Mouse (Mus musculus) frontal cortex, adult (tissue): ENCODE results near the gene Scnn1b.

Experiments used
- ATAC-seq: cut with Nextera tagmentation; 2 replicates; pipeline ENCODE4 v1.9.2; 2017; ENCODE audit warnings: mild to moderate bottlenecking, moderate library complexity, mixed read lengths; ENCODE audit not compliant: low TSS enrichment

Gene Scnn1b

DNA sequence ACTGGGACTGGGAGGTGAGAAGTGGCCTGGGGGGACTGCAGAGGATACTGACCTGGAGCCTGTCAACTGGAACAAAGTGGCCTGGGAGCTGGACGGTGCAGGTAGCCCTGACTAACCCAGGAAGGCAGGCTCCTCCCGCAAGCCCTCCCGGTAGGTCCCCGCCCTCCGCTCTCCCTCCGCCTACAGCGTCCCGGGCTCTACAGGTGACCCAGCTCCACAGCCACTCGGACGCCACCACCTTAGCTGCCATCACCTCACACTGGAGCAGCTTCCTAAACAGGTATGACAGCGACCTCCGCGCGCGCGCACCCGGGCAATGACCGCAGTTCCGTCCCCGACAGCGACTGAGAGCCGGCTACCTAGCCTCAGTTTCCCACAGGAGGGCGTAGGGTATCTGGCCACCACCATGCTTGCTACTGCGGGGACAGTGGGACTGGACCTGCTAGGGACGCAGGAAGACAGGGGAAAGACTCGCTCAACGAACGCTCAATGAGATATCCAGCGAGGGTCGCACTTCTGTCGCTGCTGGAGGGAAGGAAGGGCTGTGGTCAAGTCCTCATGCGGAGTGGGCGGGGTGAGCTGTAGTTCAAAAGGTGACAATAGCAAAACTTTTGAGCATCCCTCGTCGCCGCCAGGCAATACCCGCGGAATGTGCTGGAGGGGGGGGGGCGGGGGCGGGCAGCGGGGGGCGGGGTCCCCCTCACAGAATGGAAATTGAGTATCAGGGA lies at the start of gene Scnn1b:
TSS of gene Scnn1b (plus strand) at position 181 of the 728 bp plus-strand sequence.
- no peak for ATAC-seq

DNA sequence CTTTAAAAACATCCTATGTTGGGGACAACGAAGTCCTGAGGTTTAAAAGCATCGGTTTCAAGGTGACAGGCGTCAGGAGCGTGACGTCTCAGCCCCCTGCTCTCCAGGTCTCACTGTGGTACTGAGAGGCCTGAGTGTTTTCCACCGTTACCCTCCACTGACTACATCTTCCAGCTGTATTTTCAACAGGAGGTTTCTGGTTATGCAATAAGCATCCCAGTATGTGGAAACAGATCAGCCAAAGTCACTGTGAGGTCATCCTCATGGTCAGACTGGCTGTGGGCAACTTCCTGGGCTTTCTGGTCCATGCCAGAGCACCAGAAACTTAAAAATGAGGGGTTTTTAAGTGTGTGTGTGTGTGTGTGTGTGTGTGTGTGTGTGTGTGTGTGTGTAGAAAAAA lies 43.2 kb upstream of the Scnn1b start:
- ATAC-seq = no peak

DNA sequence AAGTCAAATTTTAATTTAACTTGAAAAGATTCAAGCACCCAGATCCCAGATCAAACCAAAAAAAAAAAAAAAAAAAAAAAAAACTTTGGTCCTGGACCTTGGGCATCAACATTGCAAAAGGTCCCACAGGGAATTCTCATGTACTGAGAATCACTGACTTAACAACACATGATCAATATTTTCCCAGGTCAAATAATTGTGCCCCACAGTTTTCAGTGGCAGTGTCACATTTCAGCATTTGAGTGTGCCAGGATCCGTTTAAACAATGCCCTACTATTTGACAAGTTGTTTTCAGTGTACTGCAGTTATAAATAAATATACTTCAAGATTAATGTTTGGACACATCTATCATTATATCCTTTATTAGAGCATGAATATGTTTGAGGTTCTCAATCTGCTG lies 36.4 kb upstream of the Scnn1b start:
- no peak for ATAC-seq

DNA sequence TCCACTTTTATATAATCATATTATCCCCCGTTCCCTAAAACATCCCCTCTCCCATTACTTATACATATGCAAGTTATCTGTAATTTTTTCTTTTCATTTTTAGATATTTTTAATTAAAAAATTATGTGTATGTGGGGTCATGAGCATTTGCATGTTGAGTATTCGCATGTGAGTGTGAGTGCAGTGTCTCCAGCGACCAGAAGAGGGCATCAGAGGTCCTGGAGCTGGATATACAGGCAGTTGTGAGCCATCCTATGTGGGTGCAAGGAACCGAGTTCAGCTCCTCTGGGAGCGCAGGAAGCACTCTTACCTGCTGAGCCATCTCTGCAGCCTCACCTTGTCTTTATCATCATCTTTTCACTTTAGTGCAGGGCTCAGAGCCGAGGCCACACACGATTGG lies 29.4 kb upstream of the Scnn1b start:
- no peak for ATAC-seq

DNA sequence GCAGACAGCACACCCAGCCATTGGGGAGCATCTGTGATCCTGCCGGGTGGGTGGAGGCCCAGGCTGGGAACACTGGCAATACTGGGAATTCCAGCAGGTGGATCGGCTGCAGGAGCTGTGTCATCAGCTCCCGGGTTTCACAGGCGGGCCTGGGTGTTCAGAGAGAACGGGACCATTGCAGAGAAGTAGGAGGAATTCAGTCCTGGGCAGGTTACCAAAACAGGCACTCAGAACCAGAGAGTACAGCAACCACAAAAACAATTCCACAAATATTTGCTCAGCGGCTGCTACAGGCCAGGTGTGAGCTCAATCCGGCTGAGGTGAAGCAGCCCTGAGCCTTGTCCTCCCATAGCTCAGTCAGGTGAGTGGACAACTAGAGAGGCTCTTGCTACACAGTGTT lies 28.0 kb upstream of the Scnn1b start:
- ATAC-seq = peak; percentile 74; the same call in 1 of the 2 replicates

DNA sequence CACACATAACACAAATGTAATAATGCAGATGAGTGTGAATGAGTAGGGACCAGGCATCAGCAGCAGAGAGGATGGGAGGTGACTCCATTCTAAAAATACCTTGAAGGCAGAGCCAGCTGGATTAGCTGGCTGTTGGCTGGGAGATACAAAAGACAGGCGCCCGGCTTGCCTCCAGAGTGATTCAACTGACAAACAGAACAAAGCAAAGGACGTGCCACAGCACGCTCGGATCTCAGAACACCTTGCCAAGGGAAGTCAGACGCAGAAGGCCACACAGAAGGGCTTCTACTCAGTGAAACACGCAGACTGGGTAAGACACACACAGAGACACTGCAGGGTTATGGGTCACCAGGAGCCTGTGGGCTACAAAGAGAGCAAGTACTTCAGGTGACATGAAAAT lies 24.0 kb upstream of the Scnn1b start:
- peak; percentile 62 for ATAC-seq

DNA sequence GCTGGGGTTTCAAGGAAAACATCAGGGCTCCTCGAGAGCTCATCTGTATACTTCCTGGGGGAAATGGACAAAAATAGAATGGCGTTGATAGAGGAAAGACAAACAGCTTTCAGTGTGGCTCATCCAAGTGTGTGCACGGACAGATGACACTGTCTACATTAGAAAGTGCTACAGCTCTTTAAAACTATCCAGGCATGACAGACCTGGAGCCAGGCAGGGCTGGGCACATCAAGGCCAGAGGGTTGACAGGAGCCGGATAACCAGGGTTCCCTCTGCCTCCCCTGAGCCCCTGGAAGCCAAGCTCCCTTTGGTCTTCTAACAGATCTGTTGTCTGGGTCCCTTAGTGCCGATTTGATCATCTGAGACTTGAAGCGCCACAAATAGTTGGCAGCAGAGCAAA lies 22.6 kb upstream of the Scnn1b start:
- no peak for ATAC-seq

DNA sequence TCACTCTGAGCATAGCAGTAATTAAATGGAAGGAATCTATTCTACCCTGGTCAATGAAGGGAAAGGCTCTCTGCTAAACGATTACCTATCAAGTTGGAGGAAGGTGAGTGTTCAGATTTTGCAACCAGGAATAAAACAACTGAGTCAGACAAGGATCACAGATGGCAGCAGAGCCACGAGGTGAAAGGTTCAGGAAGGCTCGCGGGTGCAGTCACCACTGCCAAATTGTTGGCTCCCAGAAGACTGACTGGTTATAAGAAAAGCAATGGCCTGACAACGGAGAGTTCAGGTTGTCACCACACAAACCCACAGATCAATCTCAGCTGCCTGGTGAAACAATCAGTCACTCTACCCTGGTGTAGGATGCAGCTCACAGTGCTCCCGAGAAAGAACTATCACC lies 18.9 kb upstream of the Scnn1b start:
- no peak for ATAC-seq

DNA sequence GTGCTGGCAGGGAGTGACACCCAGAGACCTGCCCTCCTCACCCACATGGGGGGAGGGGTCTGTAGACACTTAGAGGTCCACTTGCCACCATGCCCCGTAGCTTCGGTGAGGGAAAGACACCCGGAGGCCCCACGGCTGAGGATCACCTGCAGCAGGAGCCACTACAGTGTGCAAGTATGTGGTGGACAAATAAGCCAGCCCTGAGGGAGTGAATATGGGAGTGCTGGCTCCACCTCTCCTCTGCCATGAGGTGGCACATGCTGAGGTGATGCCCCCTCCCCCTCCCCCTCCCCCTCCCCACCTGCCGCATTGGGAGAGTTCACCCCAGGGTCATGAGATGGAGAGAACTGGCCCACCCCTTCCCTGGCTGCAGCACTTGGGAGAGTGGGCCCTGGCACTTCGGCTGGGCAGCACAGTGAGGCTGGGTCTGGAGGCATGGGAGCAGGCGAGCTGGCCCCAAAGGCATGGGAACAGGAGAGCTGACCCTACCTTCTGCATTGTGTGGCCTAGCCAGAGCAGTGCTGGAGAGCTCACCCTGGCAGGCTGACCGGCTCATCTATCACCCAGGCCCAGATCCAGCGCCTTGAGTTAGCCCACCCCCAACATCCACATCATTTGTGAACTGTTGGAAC lies 16.2 kb upstream of the Scnn1b start:
- ATAC-seq = no peak

DNA sequence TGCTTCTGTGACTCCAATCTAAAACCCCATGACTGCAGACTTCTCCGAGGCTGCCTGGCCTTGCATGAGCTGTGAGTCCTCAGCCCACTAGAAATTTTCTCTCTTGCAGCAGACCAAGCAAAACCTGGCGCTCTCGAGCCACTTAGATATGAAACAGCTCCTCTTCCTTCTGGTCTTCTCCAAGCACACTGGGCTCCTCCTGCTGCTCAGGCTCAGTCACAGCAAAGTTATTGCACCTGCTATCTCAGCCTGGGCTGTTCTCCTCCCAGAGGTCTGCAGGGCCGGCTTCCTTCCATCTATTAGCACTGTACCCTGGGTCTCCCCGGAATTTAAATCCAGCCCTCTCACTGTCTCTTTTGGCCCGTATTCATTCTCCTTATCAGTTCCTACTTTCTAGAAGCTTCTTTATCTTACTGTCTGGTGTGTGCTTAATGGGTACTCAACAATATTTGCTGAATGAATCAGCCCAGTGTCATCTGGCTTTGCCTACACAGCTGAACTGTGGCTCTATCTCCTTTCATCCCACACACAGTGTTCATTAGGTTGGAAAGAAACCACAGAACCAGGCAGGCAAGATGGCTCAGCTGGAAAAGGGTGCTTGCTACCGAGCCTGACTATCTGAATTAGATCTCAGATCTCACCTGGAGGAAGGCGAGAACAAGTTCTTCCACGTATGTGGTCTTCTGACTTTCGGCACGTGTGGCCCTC lies 7.5 kb upstream of the Scnn1b start:
- ATAC-seq = no peak

DNA sequence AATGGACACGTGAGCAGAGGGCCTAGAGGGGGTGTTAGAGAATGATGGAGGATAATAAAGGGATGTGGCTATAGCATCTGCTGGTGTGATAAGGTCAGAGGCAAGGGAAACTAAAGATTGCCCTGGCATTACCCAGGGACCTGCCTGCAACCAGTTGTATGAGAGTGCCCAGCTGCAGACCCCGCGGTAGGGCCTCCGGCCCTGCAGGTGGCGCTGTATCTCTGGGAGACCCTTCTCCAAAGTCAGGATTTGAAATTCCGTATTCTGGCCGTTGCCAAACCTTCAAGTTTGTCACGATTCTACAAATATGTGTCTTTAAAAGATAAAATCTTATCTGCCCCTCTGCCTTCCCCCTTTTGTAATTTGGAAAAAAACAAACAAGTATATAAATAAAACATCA lies 5.9 kb upstream of the Scnn1b start:
- no peak for ATAC-seq

DNA sequence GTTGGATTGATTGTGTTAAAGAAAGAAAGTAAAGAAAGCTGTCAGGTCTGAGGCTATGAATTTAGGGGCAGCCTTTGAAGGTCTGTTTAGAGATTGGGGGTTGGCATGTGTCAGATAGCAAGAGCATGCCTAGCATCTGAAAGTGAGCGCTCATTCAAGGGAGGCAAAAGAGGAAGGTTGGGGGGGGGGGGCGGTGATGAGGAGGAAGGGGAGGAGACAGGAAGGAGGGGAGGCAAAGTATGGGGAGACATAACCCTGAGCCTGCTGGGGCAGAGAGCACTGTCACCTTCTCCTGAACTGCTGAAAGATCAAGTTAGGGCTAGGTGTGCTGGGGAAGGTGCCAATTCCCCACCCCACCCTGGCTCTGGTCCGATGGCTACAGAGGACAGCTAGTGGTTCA lies 6.8 kb downstream of the Scnn1b start:
- no peak for ATAC-seq

DNA sequence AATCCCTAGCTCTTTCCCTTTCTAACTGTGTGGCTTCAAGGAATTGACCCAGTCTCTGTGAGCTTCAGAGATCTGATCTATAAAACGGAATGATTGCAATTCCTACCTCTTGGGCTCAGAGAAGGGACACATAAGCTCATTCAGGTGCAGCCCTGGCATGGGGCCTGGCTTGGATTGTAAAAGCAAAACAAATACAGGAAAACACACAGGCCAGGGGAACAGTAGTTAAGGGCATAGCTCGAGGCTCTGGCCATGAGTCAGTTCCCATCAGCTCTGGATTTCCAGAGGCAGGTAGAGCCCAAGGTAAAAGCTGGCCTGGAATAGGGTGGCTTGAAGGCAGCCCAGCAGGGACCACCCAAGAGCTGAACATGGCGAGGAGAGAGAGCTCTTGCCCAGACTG lies 9.2 kb downstream of the Scnn1b start:
- ATAC-seq = no peak

DNA sequence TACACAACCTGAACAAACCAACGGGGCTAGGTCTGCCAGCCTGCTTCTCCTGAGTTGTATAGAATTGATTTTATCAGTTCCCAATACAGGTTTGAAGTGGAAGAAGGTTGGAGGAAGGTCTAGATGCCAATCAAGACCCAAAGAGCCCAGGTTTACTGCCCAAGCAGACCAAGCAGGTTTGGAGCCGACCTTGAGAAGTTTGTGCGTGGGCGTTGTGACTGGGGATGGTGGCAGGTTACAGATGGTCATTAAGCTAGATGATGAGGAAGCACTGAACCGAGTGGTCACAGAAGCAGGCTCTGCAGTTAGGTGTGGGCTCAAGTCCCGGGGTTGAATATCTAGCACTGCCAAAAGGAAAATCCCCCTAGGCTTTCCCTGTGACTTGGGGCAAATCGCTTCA lies 9.9 kb downstream of the Scnn1b start:
- no peak for ATAC-seq

DNA sequence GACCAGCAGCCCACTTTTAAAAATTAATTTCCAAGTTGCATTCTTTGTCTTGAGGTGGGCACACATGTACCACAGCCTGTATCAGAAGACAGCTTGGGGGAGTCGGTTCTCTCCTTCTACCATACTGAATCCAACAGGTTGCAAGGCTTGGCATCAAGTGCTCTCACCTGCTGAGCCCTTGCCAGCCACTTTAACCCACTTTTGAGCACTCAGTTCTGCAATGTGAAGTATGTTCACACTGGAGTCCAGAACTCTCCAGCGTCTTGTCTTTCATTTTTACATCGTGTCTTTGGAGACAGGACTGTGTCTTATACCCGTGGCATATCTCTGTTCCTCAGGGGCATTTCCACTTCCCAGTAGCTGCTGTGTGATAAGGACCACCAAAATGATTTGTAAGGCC lies 15.4 kb downstream of the Scnn1b start:
- ATAC-seq = no peak

DNA sequence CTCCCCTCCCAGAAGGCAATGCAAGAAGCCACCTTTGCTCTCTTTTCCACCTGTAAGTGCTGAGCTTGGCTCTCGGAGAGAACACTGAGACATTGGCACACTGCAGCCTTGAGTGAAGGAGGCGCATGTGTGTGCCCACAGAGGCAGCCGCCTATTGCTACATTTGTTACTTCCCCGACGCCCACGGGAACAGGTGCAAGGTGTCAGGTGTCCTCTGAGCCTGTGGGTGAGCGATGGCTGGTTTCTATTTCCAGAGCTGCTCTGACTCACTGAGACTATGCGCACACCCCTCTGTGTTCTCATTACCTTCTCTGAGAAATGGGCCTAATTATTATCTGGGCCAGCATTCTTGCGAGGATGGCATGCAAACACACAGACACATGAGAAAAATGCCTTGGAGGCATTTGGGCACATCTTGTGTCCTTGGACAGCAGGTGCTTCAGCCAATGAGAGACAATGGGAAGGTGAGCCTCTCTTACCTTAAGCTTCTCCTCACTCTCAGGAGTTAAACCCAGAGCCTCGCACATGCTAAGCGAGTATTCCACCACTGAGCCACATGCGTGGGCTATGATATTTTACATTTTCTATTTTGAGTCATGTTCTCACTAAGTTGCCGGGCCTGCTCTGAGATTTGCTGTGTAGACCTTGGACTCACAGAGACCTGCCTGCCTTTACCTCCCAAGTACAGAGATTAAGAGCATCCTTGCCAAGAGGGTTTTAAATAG lies 26.0 kb downstream of the Scnn1b start:
- ATAC-seq = peak; percentile 94

DNA sequence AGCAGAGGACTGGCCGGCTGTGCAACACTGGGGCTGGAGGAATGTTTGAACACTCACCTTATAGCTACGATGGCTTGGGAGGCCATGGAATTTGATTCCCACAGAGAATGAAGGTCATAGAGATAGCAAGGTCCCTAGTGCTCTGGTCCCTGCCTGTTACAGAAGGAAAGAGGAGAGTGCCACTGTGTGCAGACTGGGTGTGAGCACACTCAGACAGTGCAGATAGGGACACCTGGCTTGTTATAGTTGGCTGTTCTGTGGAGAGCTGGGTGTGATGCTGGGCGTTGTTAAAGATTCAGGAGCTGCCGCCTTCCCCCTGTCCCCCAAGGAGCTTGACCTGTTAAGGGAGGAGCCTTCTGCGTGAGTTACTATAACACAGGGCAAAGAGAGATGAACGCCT lies 31.9 kb downstream of the Scnn1b start:
- no peak for ATAC-seq

DNA sequence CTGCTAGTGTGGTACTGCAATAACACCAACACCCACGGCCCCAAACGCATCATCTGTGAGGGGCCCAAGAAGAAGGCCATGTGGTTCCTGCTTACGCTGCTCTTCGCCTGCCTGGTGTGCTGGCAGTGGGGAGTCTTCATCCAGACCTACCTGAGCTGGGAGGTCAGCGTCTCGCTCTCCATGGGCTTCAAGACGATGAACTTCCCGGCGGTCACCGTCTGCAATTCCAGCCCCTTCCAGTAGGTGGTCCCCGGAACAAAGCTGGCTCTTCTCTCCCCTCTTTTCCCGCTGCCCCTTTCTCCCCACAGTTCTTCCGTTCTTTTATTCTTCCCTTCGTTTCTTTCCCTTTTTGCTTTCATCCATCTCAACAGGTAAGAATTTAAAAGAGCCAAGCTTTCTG lies 34.5 kb downstream of the Scnn1b start:
- peak; percentile 67 for ATAC-seq

DNA sequence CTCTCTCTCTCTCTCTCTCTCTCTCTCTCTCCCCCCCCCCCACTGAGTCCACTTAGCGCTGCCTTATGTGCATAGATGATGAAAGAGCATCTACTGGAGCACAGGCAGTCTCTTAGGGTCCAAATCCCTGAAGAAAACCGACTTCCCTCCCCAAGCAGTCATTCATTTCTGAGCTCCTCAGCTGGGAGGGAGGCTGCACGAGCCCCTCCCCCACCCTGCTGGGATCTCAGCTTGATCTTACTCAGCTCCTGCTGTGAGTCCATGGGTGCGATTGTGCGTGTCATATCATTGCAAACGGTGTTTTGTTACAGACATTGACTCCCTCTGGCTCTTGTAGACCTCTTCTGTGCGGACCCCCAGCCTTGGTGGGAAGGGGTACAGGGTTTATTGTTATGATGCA lies 35.1 kb downstream of the Scnn1b start:
- no peak for ATAC-seq

DNA sequence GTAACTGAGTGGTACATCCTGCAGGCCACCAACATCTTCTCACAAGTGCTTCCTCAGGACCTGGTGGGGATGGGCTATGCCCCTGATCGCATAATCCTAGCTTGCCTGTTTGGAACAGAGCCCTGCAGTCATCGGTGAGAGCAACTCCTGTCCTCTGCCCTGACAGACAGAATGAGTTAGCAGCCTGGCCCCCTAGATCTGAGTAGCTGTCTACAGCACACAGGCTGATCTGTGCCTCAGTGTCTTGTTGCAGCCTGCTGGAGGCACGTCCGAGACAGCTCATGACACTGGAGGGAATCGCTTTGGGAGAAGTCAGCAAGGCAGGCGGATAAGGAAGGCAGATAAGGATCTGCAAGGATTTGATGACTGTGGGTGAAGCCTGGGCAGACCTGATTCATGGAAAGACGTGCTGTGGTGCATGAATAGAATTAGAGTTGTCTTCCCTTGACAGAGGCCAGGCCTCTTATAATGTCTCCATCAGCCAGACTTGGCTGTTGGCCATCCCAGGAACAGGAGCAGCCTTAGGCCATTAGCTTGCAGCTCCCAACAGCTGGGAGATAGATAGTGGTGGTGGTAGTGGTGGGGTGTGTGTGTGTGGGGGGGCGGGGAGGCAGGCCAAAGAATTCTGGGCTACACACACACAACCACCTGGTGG lies 38.0 kb downstream of the Scnn1b start:
- no peak for ATAC-seq

DNA sequence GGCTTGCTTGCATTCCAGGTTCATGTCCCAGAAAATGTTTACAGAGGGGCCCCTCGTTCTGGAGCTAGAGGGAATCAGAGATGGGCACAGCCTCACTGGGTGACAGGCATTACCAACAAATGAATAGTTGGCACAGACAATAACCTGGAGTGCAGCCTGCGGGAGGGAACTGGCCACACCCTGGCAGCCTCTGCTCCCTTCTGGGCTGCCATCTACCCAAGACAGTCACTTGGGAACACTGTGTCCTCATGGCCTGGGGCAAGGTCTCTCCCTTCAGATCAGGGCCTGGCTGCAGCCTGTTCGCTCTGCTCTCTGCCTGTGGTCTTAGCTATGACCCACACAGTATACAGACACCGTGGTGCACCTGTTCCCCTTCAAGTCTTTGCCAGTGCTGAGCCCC lies 42.0 kb downstream of the Scnn1b start:
- no peak for ATAC-seq

DNA sequence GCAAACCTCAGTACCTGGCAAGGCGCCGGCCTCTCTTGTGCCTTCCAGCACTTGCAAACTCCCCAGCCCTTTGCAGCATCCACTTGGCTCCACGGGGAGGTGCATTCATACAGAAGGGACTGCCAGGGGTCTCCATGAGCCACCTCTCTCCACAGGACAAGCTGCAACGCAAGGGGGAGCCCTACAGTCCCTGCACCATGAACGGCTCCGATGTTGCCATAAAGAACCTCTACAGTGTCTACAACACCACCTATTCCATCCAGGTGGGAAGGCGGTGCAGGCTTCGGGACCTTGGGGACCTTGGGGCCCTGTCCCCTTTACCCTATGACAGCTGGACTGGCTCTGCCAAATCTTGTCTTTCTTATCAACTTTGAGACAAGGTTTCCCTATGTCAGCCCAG lies 47.4 kb downstream of the Scnn1b start:
- no peak for ATAC-seq
